Mouse (Mus musculus) C2C12 (cell line): Measurements from ENCODE around the gene Frrs1. TPM values are rescaled to one million over a fixed set of nuclear protein-coding genes. Genes with fewer than 3 reads are reported as not detected.

Experiments used
- H3K27me3 ChIP-seq: one replicate; pipeline ENCODE4 v1.6.1; 2011; ENCODE audit not compliant: control insufficient read depth, insufficient read depth, insufficient read length
- H3K36me3 ChIP-seq: one replicate; pipeline ENCODE4 v1.6.1; 2011; ENCODE audit not compliant: control insufficient read depth, insufficient read depth
- H3K4me3 ChIP-seq: one replicate; pipeline ENCODE4 v1.5.1; 2011; ENCODE audit warnings: mild to moderate bottlenecking, control low read depth; ENCODE audit not compliant: poor library complexity, insufficient read depth, severe bottlenecking
- H3K79me2 ChIP-seq: one replicate; pipeline ENCODE4 v1.6.1; 2011; ENCODE audit not compliant: control insufficient read depth, insufficient read depth
- H3K79me3 ChIP-seq: one replicate; pipeline ENCODE4 v1.6.1; 2011; ENCODE audit warnings: low read depth, control low read depth
- H3ac ChIP-seq: one replicate; pipeline ENCODE3; 2011; ENCODE audit warnings: low read depth; ENCODE audit not compliant: control insufficient read depth, insufficient read length
- CEBPB ChIP-seq: IDR thresholded peaks from one replicate; pipeline ENCODE4 v1.6.1; 2011; ENCODE audit warnings: low read depth, mild to moderate bottlenecking, control low read depth, moderate library complexity
- CTCF ChIP-seq: IDR thresholded peaks from one replicate; pipeline ENCODE4 v1.5.1; 2011; ENCODE audit not compliant: control insufficient read depth, insufficient read depth, insufficient read length
- FOSL1 ChIP-seq: IDR thresholded peaks from one replicate; pipeline ENCODE4 v1.8.0; 2011; ENCODE audit warnings: mild to moderate bottlenecking, low read length; ENCODE audit not compliant: poor library complexity, insufficient read depth, severe bottlenecking
- MAX ChIP-seq: IDR thresholded peaks from one replicate; pipeline ENCODE4 v1.6.1; 2011; ENCODE audit warnings: mild to moderate bottlenecking, control low read depth
- MYOD1 ChIP-seq: IDR thresholded peaks from one replicate; pipeline ENCODE4 v1.6.1; 2011; ENCODE audit warnings: low read depth; ENCODE audit not compliant: control insufficient read depth, insufficient read length
- MYOG ChIP-seq: IDR thresholded peaks from one replicate; pipeline ENCODE4 v1.6.1; 2011; ENCODE audit not compliant: control insufficient read depth, insufficient read length; ENCODE audit errors: extremely low read depth
- USF1 ChIP-seq: IDR thresholded peaks from one replicate; pipeline ENCODE4 v1.6.1; 2011; ENCODE audit warnings: low read depth, mild to moderate bottlenecking, control low read depth, moderate library complexity
- polyA plus RNA-seq: library from polyadenylated mRNA; unstranded; fragments of >200 nt; fragmentation: generic; extraction: Trizol; gene quantifications from one replicate; pipeline ENCODE4 v1.2.1, GENCODE M21; 2012; ENCODE audit warnings: missing spikeins

Frrs1 gene
- polyA plus RNA-seq, 1 experiment = 13.1 TPM

DNA sequence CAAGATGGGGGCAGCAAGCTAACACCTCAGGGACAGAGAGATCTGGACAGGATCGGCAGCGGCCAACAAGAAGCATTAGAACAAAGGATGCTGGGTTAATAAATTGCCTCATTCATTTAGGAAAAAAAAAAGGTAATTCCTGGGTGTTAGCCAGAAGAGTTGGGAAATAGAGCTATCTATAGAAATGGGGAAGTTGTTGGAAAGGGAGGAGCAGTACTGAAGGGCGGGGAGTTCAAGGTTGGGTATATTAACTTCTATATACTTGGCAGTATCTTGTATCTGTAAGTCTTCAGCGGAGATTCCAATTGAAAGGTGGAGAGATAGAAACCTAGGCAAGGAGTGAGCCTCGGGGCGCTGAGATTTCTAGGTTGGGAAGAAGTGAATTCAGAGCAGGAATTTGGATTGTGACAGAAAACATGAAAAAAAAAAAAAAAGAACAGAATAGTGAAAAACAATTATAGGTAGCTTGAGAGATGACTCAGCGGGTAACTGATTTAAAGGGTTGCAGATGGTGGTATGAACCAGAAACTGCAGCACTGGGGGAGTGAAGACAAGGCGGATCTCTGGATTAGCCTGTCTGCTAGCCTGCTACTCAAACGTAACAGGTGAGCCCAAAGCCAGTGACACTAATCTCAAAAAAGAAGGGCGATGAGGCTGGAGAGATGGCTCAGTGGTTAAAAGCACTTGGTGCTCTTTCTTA, 14.2 kb upstream of the Frrs1 start:
- no peak overlapping the region for H3K4me3 ChIP-seq
- TF ChIP-seq FOSL1 (no peak), CEBPB (peak; percentile 10)
- no peaks in the 10 kb centered on the region for H3K79me3 ChIP-seq
- no peak overlapping the region for H3ac ChIP-seq
- H3K36me3 ChIP-seq = no peaks in the 10 kb centered on the region
- H3K27me3 ChIP-seq = no peaks in the 10 kb centered on the region
- no peaks in the 10 kb centered on the region for H3K79me2 ChIP-seq

DNA sequence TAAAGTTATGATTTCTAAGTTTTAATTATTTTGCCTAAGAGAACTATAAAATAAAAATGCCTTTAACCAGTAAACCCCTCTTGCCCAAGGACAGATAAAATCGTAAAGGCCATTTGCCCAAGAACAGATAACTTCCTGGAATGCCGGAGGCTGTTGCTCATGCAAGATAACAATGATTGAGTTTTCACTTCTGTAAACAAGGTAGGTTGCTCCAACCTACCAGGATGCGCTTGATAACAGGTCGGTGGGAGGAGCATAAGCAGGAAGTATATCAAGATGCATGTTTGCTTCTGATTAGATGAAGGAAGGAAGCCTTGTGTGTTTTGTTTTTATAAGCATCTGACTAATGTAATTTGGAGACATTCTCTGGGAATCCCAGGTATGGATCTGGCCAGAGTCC, 13.2 kb upstream of the Frrs1 start:
- no peaks in the 10 kb centered on the region for H3K79me3 ChIP-seq
- no peaks in the 10 kb centered on the region for H3K36me3 ChIP-seq
- no peak overlapping the region for H3ac ChIP-seq
- no peaks in the 10 kb centered on the region for H3K79me2 ChIP-seq
- TF ChIP-seq CTCF = no peak
- TF ChIP-seq FOSL1 = no peak
- TF ChIP-seq MYOD1 = no peak
- TF ChIP-seq MAX = no peak
- no peak for TF ChIP-seq MYOG
- TF ChIP-seq CEBPB = no peak
- TF ChIP-seq USF1 = no peak
- H3K27me3 ChIP-seq = no peaks in the 10 kb centered on the region
- H3K4me3 ChIP-seq = no peak overlapping the region

DNA sequence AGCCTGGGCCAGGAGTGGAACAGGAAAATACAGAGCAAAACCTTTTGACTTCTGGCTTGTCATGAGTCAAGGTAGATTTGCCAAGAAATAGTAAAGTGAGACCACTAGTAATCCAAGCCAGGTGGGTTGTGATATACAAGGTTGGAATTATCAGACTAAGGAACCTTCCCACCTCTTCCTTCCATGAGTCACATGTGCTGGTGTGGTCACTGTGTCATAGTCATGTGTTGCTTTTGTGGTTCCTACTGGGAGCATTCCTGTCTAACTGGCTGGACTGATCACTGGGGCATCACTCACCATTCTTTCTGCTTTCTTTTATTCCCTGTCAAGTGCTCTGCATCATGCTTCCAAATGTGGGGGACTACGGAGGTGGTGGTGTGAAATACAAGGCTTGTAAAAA, 11.2 kb upstream of the Frrs1 start:
- no peaks in the 10 kb centered on the region for H3K27me3 ChIP-seq
- no peak overlapping the region for H3K4me3 ChIP-seq
- no peaks in the 10 kb centered on the region for H3K79me3 ChIP-seq
- H3K36me3 ChIP-seq = no peaks in the 10 kb centered on the region
- no peaks in the 10 kb centered on the region for H3K79me2 ChIP-seq
- no peak overlapping the region for H3ac ChIP-seq
- TF ChIP-seq MAX = peak; percentile 75
- TF ChIP-seq FOSL1 = no peak
- no peak for TF ChIP-seq MYOG
- peak; percentile 3 for TF ChIP-seq MYOD1
- TF ChIP-seq USF1 = peak; percentile 93
- TF ChIP-seq CTCF = no peak

DNA sequence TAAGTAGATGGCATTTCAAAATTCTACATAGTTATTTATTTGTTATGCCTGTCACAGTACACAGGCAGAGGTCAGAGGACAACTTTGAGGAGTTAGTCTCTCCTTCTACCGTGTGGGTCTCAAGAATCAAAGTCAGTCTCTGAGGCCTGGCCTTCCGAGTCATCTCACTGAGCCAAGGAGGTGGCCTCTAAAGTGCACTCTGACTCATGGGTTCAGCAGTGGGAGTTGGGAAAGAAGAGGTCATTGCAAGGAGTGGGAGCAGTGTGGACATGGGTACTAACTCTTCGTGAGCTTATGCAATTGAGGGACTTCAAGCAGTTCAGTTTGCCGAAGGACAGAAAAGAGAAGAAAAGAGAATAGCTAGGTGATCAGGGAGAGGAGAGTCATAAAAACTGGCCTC, 10.3 kb upstream of the Frrs1 start:
- Histone ChIP-seq H3ac (no peak overlapping the region), H3K79me2 (no peaks in the 10 kb centered on the region), H3K4me3 (no peak overlapping the region), H3K36me3 (no peaks in the 10 kb centered on the region), H3K27me3 (no peaks in the 10 kb centered on the region), H3K79me3 (no peaks in the 10 kb centered on the region)
- peak; percentile 31 for TF ChIP-seq CEBPB
- no peak for TF ChIP-seq MYOG

DNA sequence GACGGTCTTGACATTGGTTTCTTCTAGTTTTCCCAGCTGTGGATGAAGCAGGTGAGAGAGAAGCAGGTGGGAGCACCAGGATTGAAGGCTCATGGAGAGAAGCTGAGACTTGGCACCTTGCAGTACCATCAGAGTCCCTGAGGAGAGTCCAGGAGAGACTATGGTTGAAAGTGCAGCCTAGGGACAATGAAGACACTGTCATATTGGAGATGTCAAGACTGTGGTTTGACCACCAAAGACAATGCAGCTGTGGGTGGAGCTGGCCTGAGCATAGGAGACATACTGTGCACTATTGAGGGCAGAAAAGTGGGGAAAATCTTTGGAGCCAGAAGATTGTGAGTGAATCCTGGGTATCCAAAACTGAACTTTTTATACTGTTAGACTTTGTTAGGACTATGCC, 8.9 kb upstream of the Frrs1 start:
- Histone ChIP-seq H3K79me2 (no peaks in the 10 kb centered on the region), H3ac (no peak overlapping the region), H3K79me3 (no peaks in the 10 kb centered on the region), H3K36me3 (no peaks in the 10 kb centered on the region), H3K27me3 (no peaks in the 10 kb centered on the region), H3K4me3 (no peak overlapping the region)
- no peak for TF ChIP-seq USF1
- TF ChIP-seq FOSL1 = no peak
- no peak for TF ChIP-seq CTCF
- no peak for TF ChIP-seq MYOD1
- TF ChIP-seq CEBPB = no peak
- no peak for TF ChIP-seq MAX

DNA sequence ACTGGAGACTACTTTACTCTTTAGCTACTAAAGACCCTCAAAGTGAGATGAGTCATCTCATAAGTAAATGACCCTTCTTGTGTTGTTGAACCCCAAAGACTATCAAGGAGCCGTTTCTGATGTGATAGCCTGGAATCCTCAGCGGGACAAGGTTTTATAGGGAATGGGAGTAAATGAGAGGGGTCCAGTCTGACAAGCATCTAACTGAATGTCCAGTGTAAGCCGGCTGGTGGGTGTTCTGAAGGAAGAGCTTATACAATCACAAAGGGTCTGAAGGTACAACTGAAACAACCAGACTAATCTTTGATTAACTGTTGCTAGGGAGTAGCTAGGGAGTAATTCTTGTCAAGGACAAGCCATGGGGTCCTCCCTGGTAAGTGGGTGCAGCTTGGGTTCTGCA, 6.8 kb upstream of the Frrs1 start:
- Histone ChIP-seq H3K79me2 (no peaks in the 10 kb centered on the region), H3ac (no peak overlapping the region)

More for the DNA sequence above, 6.8 kb upstream of the Frrs1 start:
- Histone ChIP-seq H3K36me3 (no peaks in the 10 kb centered on the region), H3K4me3 (no peak overlapping the region), H3K27me3 (no peaks in the 10 kb centered on the region), H3K79me3 (no peaks in the 10 kb centered on the region)
- TF ChIP-seq CEBPB (no peak), CTCF (no peak), USF1 (no peak), MAX (no peak), FOSL1 (no peak), MYOD1 (no peak), MYOG (no peak)
